Mouse (Mus musculus): Measurements from ENCODE around the gene Mxi1. TPM values are rescaled to one million over a fixed set of nuclear protein-coding genes. Genes with fewer than 3 reads are reported as not detected.

Mxi1 gene
- total and polyA plus RNA-seq, 3 experiments, result 29.0 to 60.9 TPM; not detected in 1

DNA sequence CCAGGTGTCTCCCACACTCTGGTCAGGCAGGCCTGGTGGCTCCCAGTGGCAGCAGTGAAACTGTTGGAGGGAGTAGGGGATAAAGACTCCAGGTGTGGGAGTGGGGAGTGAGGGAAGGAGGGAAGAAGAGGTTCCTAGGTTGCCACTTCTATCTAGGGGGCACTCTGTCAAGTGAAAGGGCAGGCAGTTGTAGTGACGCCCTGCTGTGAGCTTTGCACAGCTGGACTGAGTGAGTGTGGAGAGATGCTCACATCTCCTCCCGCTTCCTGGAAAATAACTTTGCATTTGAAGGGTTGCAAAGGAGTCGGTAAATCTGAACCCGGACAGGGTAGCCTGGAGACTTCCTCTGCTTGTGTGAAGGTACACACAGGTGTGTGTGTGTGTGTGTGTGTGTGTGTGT, 687 bp upstream of the Mxi1 start:
- Histone ChIP-seq H3K9me3 (replicated peaks; ENCODE audit: insufficient read depth, low read length) (no peaks in the 10 kb centered on the region), H3K27ac (ENCODE audit: control insufficient read depth, low read depth, low read length) (no peak overlapping the region), H3K4me3 (ENCODE audit: control insufficient read depth in 1 of 2, insufficient read depth in 1 of 2, low read depth in 2 of 2, low read length in 2 of 2) (no peak overlapping the region), H3K79me2 (ENCODE audit: control insufficient read depth, insufficient read depth, low read length, poor library complexity) (peaks cover 15% of the 10 kb centered on the region), H3K9ac (ENCODE audit: control insufficient read depth, low read depth, low read length, poor library complexity, severe bottlenecking) (no peak overlapping the region), H3K4me1 (ENCODE audit: control insufficient read depth in 1 of 2, insufficient read depth in 2 of 2, low read length in 2 of 2) (peaks cover 0 to 4% of the 10 kb centered on the region in 2 experiments; a peak in 2 of 4 replicates), H3K27me3 (ENCODE audit: control insufficient read depth in 1 of 2, insufficient read depth in 2 of 2, low read length in 2 of 2) (no peaks in the 10 kb centered on the region; a peak in 1 of 4 replicates), H3K36me3 (ENCODE audit: control insufficient read depth in 1 of 2, insufficient read depth in 2 of 2, low read length in 2 of 2) (peaks cover 0 to 7% of the 10 kb centered on the region in 2 experiments; a peak in 1 of 4 replicates)
- no peak for DNase-seq (ENCODE audit: low read depth, low spot score)
- TF ChIP-seq ETS1 (IDR thresholded peaks at IDR 0.05; ENCODE audit: low read depth, low read length) (no peak), USF1 (IDR thresholded peaks at IDR 0.05; ENCODE audit: low read depth, low read length) (no peak), NELFE (IDR thresholded peaks at IDR 0.05; ENCODE audit: low read depth, low read length) (no peak), POLR2AphosphoS2 (IDR thresholded peaks at IDR 0.05; ENCODE audit: low read length) (no peak), POLR2A (IDR thresholded peaks at IDR 0.05; ENCODE audit: control insufficient read depth in 1 of 2, insufficient read depth in 1 of 2, low read depth in 1 of 2, low read length in 2 of 2, poor library complexity in 1 of 2) (no peak), SMC3 (IDR thresholded peaks at IDR 0.05; ENCODE audit: low read depth, low read length) (no peak), ZKSCAN1 (IDR thresholded peaks at IDR 0.05; ENCODE audit: low read depth, low read length) (no peak), NRF1 (IDR thresholded peaks at IDR 0.05; ENCODE audit: insufficient read depth, low read depth, low read length, poor library complexity, severe bottlenecking) (no peak), POLR2AphosphoS5 (IDR thresholded peaks at IDR 0.05; ENCODE audit: borderline replicate concordance, low read depth, low read length) (no peak), MXI1 (IDR thresholded peaks at IDR 0.05; ENCODE audit: low read depth, low read length) (no peak), MYB (IDR thresholded peaks at IDR 0.05; ENCODE audit: low read depth, low read length) (no peak), GATA1 (IDR thresholded peaks at IDR 0.05; ENCODE audit: low read depth, low read length) (no peak), MAX (IDR thresholded peaks at IDR 0.05; ENCODE audit: low read length) (no peak), HCFC1 (IDR thresholded peaks at IDR 0.05; ENCODE audit: low read depth, low read length) (no peak), KAT2A (conservative IDR thresholded peaks at IDR 0.05; ENCODE audit: low read depth, low read length) (no peak), CHD2 (IDR thresholded peaks at IDR 0.05; ENCODE audit: low read length) (no peak), MAFK (IDR thresholded peaks at IDR 0.05; ENCODE audit: borderline replicate concordance, low read depth, low read length) (no peak), TCF12 (IDR thresholded peaks at IDR 0.05; ENCODE audit: low read depth, low read length) (no peak)

DNA sequence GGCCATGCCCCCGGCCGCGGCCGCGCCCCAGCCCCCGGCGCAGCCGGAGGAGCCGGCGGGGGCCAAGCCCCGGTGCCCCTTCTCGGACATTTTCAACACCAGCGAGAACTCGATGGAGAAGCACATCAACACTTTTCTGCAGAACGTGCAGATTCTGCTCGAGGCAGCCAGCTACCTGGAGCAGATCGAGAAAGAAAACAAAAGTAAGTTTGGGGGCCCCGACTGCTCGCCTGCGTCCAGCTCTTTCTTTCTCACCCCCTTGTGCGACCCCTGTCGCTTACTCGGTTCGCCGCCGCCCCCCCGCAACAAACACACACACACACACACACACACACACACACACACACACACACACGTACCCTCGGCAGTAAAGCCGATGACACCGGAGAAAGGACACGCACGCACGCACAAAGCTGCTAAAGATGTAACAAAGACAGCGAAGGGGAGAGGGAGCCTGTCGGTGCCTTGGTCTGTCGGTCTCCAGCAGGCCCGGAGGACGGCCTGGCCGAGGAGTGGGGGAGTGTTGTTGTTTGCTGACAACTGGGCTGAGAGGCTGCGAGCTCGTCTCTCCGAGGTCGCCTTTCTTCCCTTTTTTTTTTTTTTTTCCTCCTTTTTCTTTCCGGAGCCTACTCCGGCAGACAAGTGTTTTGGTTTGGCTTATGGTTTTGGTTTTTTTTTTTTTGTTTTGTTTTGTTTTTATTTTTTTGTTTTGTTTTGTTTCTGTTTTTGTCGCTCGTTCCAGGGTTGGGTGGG, 629 bp downstream of the Mxi1 start:
- peaks cover 0 to 4% of the 10 kb centered on the region in 2 experiments; a peak in 2 of 4 replicates for H3K4me1 ChIP-seq (ENCODE audit: control insufficient read depth in 1 of 2, insufficient read depth in 2 of 2, low read length in 2 of 2)
- H3K9ac ChIP-seq (ENCODE audit: control insufficient read depth, low read depth, low read length, poor library complexity, severe bottlenecking), result peak overlapping the region; percentile 81
- H3K79me2 ChIP-seq (ENCODE audit: control insufficient read depth, insufficient read depth, low read length, poor library complexity), result peaks cover 15% of the 10 kb centered on the region
- peaks cover 0 to 7% of the 10 kb centered on the region in 2 experiments; a peak in 1 of 4 replicates for H3K36me3 ChIP-seq (ENCODE audit: control insufficient read depth in 1 of 2, insufficient read depth in 2 of 2, low read length in 2 of 2)
- no peaks in the 10 kb centered on the region; a peak in 1 of 4 replicates for H3K27me3 ChIP-seq (ENCODE audit: control insufficient read depth in 1 of 2, insufficient read depth in 2 of 2, low read length in 2 of 2)
- H3K9me3 ChIP-seq (replicated peaks; ENCODE audit: insufficient read depth, low read length), result no peaks in the 10 kb centered on the region
- peak; percentile 87 for DNase-seq (ENCODE audit: low read depth, low spot score)
- H3K4me3 ChIP-seq (ENCODE audit: control insufficient read depth in 1 of 2, insufficient read depth in 1 of 2, low read depth in 2 of 2, low read length in 2 of 2), result peak overlapping the region; percentile 85 to 87
- H3K27ac ChIP-seq (ENCODE audit: control insufficient read depth, low read depth, low read length), result peak overlapping the region; percentile 74
- TF ChIP-seq SMC3 (IDR thresholded peaks at IDR 0.05; ENCODE audit: low read depth, low read length) (no peak), BHLHE40 (IDR thresholded peaks at IDR 0.05; ENCODE audit: borderline replicate concordance, low read depth, low read length) (no peak), ZKSCAN1 (IDR thresholded peaks at IDR 0.05; ENCODE audit: low read depth, low read length) (peak; percentile 34; the same call in 1 of the 2 replicates), E2F4 (IDR thresholded peaks at IDR 0.05; ENCODE audit: borderline replicate concordance, low read depth, low read length) (no peak), GABPA (IDR thresholded peaks at IDR 0.05; ENCODE audit: low read depth, low read length) (no peak), MXI1 (IDR thresholded peaks at IDR 0.05; ENCODE audit: low read depth, low read length) (peak; percentile 65), POLR2A (IDR thresholded peaks at IDR 0.05; ENCODE audit: control insufficient read depth in 1 of 2, insufficient read depth in 1 of 2, low read depth in 1 of 2, low read length in 2 of 2, poor library complexity in 1 of 2) (peak in 1 of 2 experiments; percentile 5; a peak in 1 of 4 replicates), RCOR1 (IDR thresholded peaks at IDR 0.05; ENCODE audit: low read depth, low read length) (no peak), EP300 (IDR thresholded peaks at IDR 0.05; ENCODE audit: low read depth in 1 of 2, low read length in 2 of 2) (0 out of 4 replicates have a peak, but pooled peaks of 1 of the 2 experiments have one; percentile 28), MYC (IDR thresholded peaks at IDR 0.05; ENCODE audit: low read depth, low read length) (no peak), ELF1 (IDR thresholded peaks at IDR 0.05; ENCODE audit: low read depth, low read length) (no peak), NELFE (IDR thresholded peaks at IDR 0.05; ENCODE audit: low read depth, low read length) (no peak), POLR2AphosphoS2 (IDR thresholded peaks at IDR 0.05; ENCODE audit: low read length) (no peak), POLR2AphosphoS5 (IDR thresholded peaks at IDR 0.05; ENCODE audit: borderline replicate concordance, low read depth, low read length) (no peak; the same call in 1 of the 2 replicates), TAL1 (IDR thresholded peaks at IDR 0.05; ENCODE audit: low read length) (no peak), MAX (IDR thresholded peaks at IDR 0.05; ENCODE audit: low read length) (peak; percentile 41; the same call in 1 of the 2 replicates), TBP (IDR thresholded peaks at IDR 0.05; ENCODE audit: low read depth, low read length) (no peak; the same call in 1 of the 2 replicates), MAFK (IDR thresholded peaks at IDR 0.05; ENCODE audit: borderline replicate concordance, low read depth, low read length) (no peak), TCF12 (IDR thresholded peaks at IDR 0.05; ENCODE audit: low read depth, low read length) (no peak), SIN3A (IDR thresholded peaks at IDR 0.05; ENCODE audit: low read length) (peak; percentile 76)
